Mouse (Mus musculus) megakaryocyte progenitor cell, adult 5-6 weeks (primary cell): ENCODE results near the gene Tyk2. TPM values are rescaled to one million over a fixed set of nuclear protein-coding genes. Genes with fewer than 3 reads are reported as not detected.

Experiments used
- ATAC-seq: replicated peaks from 2 replicates; pipeline ENCODE4 v1.8.0; 2016; ENCODE audit warnings: mild to moderate bottlenecking, moderate TSS enrichment, inconsistent platforms; ENCODE audit not compliant: poor library complexity
- total RNA-seq, 2 experiments: library from RNA; stranded (forward) in 1 of 2; stranded (reverse) in 1 of 2; fragments of 157-497, 149-512 nt in 1 of 2; fragments of 200-1000 nt in 1 of 2; gene quantifications; 2 replicates each; pipeline versions ENCODE4 v1.2.3 to v1.2.4; 2015 to 2017

Tyk2 gene
- total RNA-seq, 2 experiments from 2014 or later, result 12.5 to 17.9 TPM

- peak; percentile 80 for ATAC-seq
These were observed 18.8 kb upstream of the Tyk2 start, which contains the start of gene Cdc37 for GRCm38 (mm10) chr9:21149654-21150419. TSS of gene Cdc37 (minus strand) at chr9:21149982.

DNA sequence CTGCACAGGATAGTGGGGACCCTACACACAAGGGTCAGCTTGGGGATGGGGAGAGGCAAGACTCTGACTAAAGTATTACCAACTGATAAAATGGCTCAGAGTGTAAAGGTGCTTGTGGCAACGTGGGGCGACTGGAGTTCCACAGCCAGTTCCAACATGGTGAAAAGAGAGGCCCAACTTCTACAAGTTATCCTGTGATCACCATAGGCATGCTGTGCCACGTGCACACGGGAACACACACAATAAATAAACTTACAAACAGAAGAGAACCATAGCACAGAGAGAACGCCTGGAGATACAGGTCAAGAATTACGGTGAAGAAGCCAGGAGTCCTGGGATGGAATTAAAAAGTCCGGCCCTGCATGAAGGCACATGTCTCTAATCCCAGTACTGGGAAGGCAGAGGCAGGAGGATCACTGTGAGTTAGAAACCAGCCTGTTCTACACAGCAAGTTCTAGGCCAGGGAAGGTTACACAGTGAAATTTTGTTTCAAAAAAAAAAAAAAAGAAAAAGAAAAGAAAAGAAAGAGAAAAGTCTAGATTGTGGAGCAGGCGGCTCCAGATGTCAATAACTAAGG lies 18.1 kb upstream of the Tyk2 start:
- ATAC-seq, result no peak

GRCm38 (mm10) chr9:21148427-21148826 lies 17.4 kb upstream of the Tyk2 start:
- no peak for ATAC-seq

DNA sequence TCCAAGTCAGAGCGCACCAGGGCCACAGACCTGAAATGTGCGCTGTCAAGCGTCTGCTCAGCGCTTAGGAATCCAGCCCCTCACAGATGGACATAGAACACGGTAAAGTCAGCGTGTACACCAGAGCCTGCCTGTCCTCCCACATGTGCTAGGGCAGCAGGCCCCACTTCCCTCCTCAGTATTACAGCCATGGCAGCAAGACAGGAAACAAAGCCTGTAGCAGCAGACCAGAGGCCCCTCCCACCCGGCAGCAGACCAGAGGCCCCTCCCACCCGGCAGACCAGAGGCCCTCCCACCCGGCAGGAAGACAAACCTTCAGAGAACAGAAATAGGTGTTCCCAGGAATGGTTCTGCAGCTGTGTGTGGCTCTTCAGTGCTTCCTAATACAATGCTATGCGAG lies 15.7 kb upstream of the Tyk2 start:
- peak; percentile 86 for ATAC-seq

- ATAC-seq, result no peak
These were observed 14.4 kb upstream of the Tyk2 start for GRCm38 (mm10) chr9:21145431-21145830.

- ATAC-seq, result no peak
These were observed 13.3 kb upstream of the Tyk2 start for GRCm38 (mm10) chr9:21144361-21144760.

DNA sequence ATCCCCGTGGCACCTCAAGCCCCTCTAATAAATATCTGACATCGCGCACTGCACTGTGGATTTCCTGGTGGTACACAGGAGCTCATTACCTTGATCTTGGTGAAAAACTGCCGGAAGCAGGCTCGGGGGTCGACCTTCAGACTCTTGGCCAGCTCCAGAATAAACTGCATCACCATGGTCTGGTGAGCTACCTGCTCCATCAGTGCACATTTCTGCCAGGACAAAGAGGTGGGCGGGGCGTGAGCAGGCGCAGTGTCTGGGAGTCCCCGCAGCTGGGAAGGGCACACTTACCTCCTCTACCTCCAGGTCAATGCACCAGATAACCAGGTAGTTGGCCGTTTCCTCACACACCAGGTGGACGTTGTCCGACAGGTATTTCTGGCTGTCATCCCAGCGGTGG lies 10.9 kb upstream of the Tyk2 start:
- ATAC-seq, result no peak

DNA sequence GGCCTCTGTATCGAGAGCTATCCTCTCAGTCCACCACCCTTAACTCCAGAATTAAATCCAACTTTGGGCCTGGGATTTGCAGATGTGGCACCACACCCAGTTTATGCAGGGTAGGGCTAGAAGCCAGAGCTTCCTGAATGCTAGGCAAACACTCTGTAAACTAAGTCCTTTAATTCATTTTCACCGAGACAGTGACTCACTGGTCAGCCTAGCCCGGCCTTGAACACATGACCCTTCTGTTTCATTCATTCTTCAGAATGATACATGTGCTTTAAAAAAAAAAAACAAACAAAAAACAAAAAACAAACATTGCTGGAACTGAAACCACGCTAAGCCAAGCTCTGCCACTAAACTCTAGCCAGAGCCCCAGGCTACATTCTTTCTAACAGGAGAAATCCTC lies 7.3 kb upstream of the Tyk2 start:
- no peak for ATAC-seq

GRCm38 (mm10) chr9:21137229-21137628 lies 6.2 kb upstream of the Tyk2 start:
- ATAC-seq, result peak; percentile 64

DNA sequence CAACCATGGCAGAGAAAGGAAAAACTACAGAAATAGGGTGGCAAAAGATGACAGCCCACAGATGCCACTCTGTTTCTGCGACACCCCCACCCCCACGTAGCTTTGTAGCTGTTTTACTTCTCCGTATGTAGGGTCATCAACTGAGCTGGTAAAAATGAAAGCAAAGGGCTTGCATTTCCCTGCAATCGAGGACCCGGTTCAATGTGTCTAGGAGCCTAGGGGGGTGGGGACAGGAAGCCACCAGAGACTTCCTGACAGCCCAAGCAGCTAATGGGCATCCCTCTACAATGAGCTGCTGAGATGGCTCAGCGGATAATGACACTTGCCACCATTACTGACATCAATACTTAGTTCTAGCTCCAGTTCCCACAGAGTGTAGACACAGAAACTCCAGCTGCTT lies 5.4 kb upstream of the Tyk2 start:
- no peak for ATAC-seq

DNA sequence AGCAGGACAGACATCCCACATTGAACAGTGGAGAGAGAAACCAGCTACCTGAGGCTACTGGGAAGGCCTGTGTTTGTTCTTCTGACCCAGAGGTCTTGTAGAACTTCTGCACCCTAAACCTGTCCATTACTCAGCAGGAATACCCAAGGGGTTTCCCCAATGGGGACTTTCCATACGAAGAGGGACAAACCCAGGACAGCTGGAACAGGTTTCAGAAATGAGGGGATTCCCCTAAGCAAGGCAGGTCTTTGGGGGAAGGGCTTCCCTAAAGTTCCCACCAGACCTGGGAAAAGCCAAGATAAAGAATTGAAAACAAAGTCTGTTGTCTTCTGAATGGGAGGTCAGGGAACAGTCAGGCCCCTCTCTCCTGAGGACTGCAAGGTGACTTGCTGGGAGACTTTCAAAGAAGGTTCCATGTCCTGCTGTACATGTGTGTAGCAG lies 4.9 kb upstream of the Tyk2 start:
- no peak for ATAC-seq

DNA sequence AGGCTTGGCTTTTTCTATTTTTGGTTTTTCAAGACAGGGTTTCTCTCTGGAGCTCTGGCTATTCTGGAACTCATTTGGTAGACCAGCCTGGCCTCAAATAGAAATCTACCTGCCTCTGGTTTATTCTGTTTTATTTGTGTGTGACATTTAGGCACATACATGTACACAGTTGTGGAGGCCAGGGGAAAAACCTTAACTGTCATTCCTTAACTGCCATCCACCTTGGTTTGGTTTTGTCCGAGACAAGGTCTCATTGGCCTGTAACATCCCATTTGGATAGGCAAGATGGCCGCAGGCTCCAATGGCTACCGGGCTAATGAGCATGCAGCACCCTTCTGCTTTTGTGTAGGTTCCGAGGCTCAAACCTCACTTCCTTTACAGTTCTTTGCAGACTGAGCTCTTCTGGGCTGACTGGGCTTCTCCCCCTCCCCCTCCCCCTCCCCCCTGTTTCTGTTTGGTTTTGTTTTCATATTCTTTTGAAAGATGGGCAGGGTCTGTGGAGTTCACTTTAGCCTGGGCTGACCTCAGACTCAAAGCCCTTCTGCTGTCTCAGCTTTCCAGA lies 4.4 kb upstream of the Tyk2 start:
- no peak for ATAC-seq

- ATAC-seq, result no peak
These were observed 3.7 kb upstream of the Tyk2 start for GRCm38 (mm10) chr9:21134595-21135328.

DNA sequence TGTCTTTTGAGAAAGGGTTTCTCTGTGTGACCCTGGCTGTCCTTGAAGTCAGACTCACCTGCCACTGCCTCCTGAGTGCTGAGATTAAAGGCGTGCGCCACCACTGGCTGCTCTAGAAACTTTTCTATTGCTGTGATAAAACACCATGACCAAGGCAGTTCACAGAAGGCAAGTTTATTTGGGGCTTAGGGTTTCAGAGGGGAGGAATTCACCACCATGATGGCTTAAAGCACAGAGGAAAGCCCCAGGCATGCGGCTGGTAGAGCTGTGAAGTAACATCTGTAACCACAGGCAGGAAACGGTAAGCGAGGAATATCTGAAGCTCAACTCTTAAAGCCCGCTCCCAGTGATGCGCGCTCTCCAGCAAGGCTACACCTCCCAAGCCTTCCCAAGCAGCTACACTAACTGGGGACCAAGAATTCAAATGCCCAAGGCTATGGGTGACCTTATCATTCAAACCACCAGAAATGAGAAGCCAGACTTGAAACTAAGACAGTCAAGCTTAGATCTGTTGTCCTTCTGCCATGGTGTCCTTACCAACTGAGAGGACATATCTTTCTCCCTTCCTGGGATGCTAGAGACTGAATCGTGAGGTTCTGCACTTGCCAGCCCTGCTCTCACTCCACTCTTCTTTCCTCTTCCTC lies 2.1 kb upstream of the Tyk2 start:
- ATAC-seq, result no peak

DNA sequence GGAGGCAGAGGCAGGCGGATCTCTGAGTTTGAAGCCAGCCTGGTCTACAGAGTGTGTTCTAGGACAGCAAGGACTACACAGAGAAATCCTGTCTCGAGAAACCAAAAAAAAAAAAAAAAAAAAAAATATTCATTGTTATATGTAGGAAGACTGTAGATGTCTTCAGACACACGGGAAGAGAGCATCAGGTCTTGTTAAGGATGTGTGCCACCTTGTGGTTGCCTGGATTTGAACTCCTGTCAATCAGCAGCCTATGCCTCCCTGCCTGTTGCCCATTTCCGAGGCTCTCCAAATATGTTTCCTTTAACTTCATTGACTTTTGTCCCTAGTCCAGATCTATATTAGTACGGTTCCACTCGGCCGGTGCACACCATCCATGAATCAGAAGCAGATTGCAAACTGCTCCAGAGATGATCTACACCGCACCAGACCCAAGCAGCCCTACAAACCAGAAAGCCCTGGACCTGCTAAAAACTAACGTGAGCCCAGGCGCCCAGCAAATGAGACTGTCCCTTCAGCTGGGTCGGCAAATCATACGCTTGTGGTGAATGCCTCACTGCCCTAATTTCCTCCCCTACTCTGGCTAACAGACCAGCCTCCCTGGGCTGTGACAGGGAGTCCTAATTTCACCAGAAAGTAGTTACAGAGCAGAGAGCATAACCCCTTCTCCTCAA lies 1.2 kb upstream of the Tyk2 start:
- ATAC-seq, result no peak

DNA sequence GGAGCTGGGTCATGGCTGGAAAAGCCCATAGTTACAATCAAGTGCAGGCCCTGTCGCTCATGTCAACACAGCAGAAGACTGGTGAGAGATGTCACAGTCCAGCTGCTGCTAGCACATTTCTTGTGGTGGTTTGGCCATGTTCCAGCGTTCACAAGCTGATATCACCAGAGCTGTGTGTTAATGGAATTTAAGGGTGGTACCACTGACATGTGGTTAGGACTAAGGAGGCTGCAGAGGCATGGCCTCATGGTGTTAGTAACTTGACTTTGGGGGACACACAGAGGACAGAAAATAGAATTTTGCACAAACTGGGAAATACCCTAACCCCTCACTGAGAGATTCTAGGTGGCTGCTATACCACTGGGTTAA lies 4.8 kb downstream of the Tyk2 start:
- ATAC-seq, result peak; percentile 65

- ATAC-seq, result peak; percentile 60
These were observed 5.4 kb downstream of the Tyk2 start for GRCm38 (mm10) chr9:21125502-21126258.

DNA sequence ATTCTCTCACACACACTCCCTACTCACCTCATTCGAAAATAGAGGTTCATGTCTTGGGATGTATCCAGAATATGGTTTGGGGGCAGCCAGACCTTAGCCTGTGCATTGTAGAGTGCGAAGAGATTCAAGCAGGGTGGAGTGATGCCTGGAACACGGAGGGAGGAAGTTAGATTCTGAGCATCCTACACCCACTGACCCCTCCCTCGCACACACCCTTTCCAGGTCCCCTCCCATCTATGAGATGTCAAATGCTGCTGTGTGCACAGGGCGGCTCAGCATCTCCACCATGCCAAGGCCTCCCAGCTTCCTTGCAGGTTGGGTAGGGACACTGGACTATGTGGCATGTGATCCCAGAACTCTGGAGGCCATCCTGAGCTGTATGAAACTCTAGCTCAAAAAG lies 6.2 kb downstream of the Tyk2 start:
- ATAC-seq, result no peak

DNA sequence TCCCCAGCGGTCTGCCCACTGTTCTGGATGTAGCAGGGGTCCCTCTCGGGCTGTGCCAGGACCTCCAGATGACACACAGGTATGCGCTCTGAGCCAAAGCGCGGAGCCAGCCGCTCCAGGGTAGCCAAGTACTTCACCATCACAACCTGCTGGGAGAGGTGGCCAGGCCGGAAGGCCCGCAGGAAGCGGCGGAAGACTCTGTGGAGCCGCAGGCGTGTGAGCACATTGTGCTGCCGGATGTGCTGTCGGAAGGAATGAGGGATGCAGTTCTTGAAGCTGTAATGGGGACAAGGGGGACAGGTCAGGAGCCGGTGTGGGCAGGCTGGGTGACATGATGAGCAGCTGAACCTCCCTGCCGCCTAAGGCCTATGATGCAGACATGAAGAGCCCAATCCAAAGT lies 9.6 kb downstream of the Tyk2 start:
- ATAC-seq, result no peak

DNA sequence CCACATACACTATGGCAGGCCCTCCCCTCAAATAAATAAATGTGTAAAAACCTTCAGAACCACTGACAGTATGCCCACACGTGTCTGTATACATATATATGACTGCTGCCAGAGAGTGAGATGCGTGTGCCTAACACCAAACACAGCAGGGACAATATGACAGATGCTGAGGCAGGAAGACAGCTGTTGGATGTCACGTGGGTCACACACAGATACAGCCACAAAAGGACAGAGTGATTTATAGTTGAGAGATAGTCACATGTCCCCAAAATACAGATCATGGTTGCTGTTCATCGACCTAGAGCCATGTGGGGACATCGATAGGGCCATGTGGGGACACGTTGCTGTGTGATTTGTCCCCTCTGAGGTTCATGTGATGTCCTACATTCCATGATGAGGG lies 14.0 kb downstream of the Tyk2 start:
- ATAC-seq, result no peak
